ENCODE assay signal across 26 mouse cellular contexts in the genomic region with DNA sequence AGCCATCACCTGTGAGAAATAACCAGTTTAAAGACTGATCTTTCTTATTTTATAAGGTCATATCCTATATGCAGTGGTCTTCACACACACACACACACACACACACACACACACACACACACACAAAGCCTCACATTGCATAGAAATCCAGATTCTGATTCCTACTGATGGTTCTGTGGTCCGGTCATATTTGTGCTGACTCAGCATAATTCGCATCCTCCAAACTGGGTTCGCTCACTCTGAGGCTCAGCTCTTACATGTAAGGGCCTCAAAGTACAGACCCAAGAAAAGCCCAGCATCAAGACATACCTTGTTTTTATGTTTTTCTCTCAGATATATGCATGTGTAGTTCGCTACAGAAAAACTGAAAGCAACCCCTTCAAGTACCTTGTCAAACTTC. TPM values are rescaled to one million over a fixed set of nuclear protein-coding genes. Genes with fewer than 3 reads are reported as not detected.
"Had no signal": no experiment of that assay in that cellular context is flagged by ENCODE, and none has a peak within 500 bp of the region (broad histone marks: within the 10 kb centered on the region; RNA-seq: fewer than 3 reads in every experiment).

No protein-coding gene starts in this region.

- DNase-seq: gastrocnemius, postnatal 25 days; heart, adult 18-20 months; heart, postnatal 14 days; heart, postnatal 36 days; kidney, adult 11 months; kidney, adult 2 months; kidney, postnatal 14 days; kidney, postnatal 36 days; layer of hippocampus, adult 9-11 months; layer of hippocampus, postnatal 36 days; left cerebral cortex, postnatal 4 days; liver, embryonic 13.5 days had no signal

- H3K9me3 ChIP-seq: heart, embryonic 10.5 days; heart, embryonic 13.5 days; heart, embryonic 15.5 days; hindbrain, embryonic 13.5 days; hindbrain, embryonic 15.5 days; kidney, embryonic 15.5 days; limb, embryonic 13.5 days; limb, embryonic 15.5 days; liver, embryonic 13.5 days; liver, embryonic 15.5 days had no signal

- H3K27me3 ChIP-seq: heart, embryonic 15.5 days; hindbrain, embryonic 13.5 days; hindbrain, embryonic 15.5 days; kidney, embryonic 15.5 days; limb, embryonic 13.5 days; limb, embryonic 15.5 days; liver, embryonic 13.5 days; liver, embryonic 15.5 days had no signal

- H3K27ac ChIP-seq: heart, embryonic 10.5 days; heart, embryonic 13.5 days; heart, embryonic 15.5 days; hindbrain, embryonic 13.5 days; hindbrain, embryonic 15.5 days; hindbrain, postnatal 0 days; kidney, embryonic 15.5 days; kidney, postnatal 0 days; limb, embryonic 13.5 days; limb, embryonic 15.5 days; liver, embryonic 13.5 days; liver, embryonic 15.5 days had no signal

- H3K4me1 ChIP-seq: heart, embryonic 10.5 days; limb, embryonic 13.5 days; liver, embryonic 15.5 days had no signal

- H3K9ac ChIP-seq: heart, embryonic 13.5 days; heart, embryonic 15.5 days; hindbrain, embryonic 13.5 days; hindbrain, embryonic 15.5 days; kidney, embryonic 15.5 days; limb, embryonic 13.5 days; limb, embryonic 15.5 days; liver, embryonic 13.5 days; liver, embryonic 15.5 days had no signal

- H3K36me3 ChIP-seq: heart, embryonic 10.5 days; heart, embryonic 13.5 days; heart, embryonic 15.5 days; kidney, embryonic 15.5 days; limb, embryonic 13.5 days; limb, embryonic 15.5 days had no signal

- H3K4me2 ChIP-seq: heart, embryonic 13.5 days; heart, embryonic 15.5 days; hindbrain, embryonic 13.5 days; hindbrain, embryonic 15.5 days; kidney, embryonic 15.5 days; limb, embryonic 13.5 days; limb, embryonic 15.5 days; liver, embryonic 13.5 days; liver, embryonic 15.5 days had no signal

- H3K4me3 ChIP-seq: heart, embryonic 10.5 days; heart, embryonic 13.5 days; heart, embryonic 15.5 days; hindbrain, embryonic 13.5 days; hindbrain, embryonic 15.5 days; kidney, embryonic 15.5 days; limb, embryonic 13.5 days; limb, embryonic 15.5 days; liver, embryonic 13.5 days; liver, embryonic 15.5 days had no signal

- ATAC-seq: hindbrain, postnatal 0 days; intestine, embryonic 16.5 days had no signal

RNA-seq across cellular contexts. Expression of gene Slc27a2, which starts 39.1 kb away (rescaled TPM):
- total RNA-seq: gastrocnemius, postnatal 25 days; granulocyte monocyte progenitor cell, adult 5-6 weeks had no signal
- polyA plus RNA-seq: limb, embryonic 11.5 days had no signal
